ENCODE assay signal across 19 mouse cellular contexts in genomic region chr9:91122441-91123035, GRCm38 (mm10).
DNase-seq lines count a peak whose midpoint lies in the region; ATAC-seq and TF ChIP-seq lines count a peak whose summit lies in the region.
"Had no signal": no experiment of that assay in that cellular context is flagged by ENCODE, and none has a peak within 500 bp of the region (broad histone marks: within the 10 kb centered on the region; RNA-seq: fewer than 3 reads in every experiment).

No protein-coding gene starts in this region.

- peak; percentile 12 to 53 for DNase-seq in left cerebral cortex, postnatal 25 days (ENCODE audit: low spot score in 2 of 2)
- no peak for DNase-seq in left cerebral cortex, adult 11 months (ENCODE audit: low spot score)
- DNase-seq in cerebellum, adult 18-20 months: peak; percentile 62 to 66
- peak; percentile 55 to 70 for DNase-seq in cerebellum, postnatal 14 days
- DNase-seq in spleen, postnatal 36 days (ENCODE audit: low spot score in 2 of 2): no peak
- DNase-seq: gastrocnemius, postnatal 10 days; heart, adult 18-20 months; kidney, adult 18-20 months; kidney, postnatal 25 days; liver; liver, postnatal 0 days; lung, postnatal 14 days; right cerebral cortex, postnatal 4 days; thymus, postnatal 4 days had no signal

- no peak for ATAC-seq in erythroid progenitor cell, adult 5-6 weeks (replicated peaks; ENCODE audit: low FRiP score, poor library complexity, severe bottlenecking)
- ATAC-seq: hindbrain, postnatal 0 days; liver, postnatal 0 days had no signal

- no peak for TF ChIP-seq POLR2A in olfactory bulb, adult 2 months (IDR thresholded peaks at IDR 0.05; ENCODE audit: insufficient read depth, low read depth, low read length)

- intact Hi-C loops in left cerebral cortex, postnatal 25 days (cut with DNase I): loop anchor here (10.0 kb wide), 2 partner anchors 242 to 428 kb away; partner anchors contain the start of genes Zic1 and Zic4

- 29% methylated on average over 5 of the region's 5 CpGs for WGBS in olfactory bulb, adult 2 months

- H3K4me1 ChIP-seq in olfactory bulb, adult 2 months (ENCODE audit: control insufficient read depth, insufficient read depth, low read length): peaks cover 2% of the 10 kb centered on the region; the same call in 1 of the 2 replicates
- H3K4me1 ChIP-seq: heart, embryonic 15.5 days; megakaryocyte, embryonic 14.5 days had no signal

- no peak overlapping the region for H3K4me3 ChIP-seq in olfactory bulb, adult 2 months (ENCODE audit: insufficient read depth, low read depth, low read length)
- H3K4me3 ChIP-seq: heart, embryonic 15.5 days; megakaryocyte, embryonic 14.5 days had no signal

- TF ChIP-seq CTCF in olfactory bulb, adult 2 months (IDR thresholded peaks at IDR 0.05; ENCODE audit: insufficient read depth, low read depth, low read length): no peak

- peak overlapping the region; percentile 59 for H3K27ac ChIP-seq in olfactory bulb, adult 2 months (ENCODE audit: insufficient read depth, low read depth, low read length)
- H3K27ac ChIP-seq: heart, embryonic 15.5 days; hindbrain, postnatal 0 days had no signal

Comparison
In these comparisons a context has a peak if more than half of its experiments do, and no peak if none do; other contexts are left out.
1. DNase-seq: peak in left cerebral cortex, postnatal 25 days (2 of 2), cerebellum, adult 18-20 months (2 of 2) and cerebellum, postnatal 14 days (2 of 2); none in left cerebral cortex, adult 11 months (single experiment) and spleen, postnatal 36 days (0 of 2).